Mouse (Mus musculus) frontal cortex, postnatal 36 days (tissue): ENCODE results near the gene Aldh16a1.
"Not testable (repeated sequence)": the region's sequence is repeated elsewhere in the genome, so short reads cannot be mapped to it uniquely, and the experiment has no call there.

ENCODE experiments used
- DNase-seq, 2 experiments: peaks; one replicate each; pipeline ENCODE4 v3.0.0; 2022; ENCODE audit warnings: low spot score in 2 of 2

The Aldh16a1 gene

GRCm38 (mm10) chr7:45179469-45179868 is 25.1 kb upstream of the Aldh16a1 start, which contains the start of gene Gfy:
Gfy (minus strand) TSS chr7:45179569.
- no peak for DNase-seq

GRCm38 (mm10) chr7:45178550-45178949 is 24.2 kb upstream of the Aldh16a1 start:
- DNase-seq: no peak

DNA sequence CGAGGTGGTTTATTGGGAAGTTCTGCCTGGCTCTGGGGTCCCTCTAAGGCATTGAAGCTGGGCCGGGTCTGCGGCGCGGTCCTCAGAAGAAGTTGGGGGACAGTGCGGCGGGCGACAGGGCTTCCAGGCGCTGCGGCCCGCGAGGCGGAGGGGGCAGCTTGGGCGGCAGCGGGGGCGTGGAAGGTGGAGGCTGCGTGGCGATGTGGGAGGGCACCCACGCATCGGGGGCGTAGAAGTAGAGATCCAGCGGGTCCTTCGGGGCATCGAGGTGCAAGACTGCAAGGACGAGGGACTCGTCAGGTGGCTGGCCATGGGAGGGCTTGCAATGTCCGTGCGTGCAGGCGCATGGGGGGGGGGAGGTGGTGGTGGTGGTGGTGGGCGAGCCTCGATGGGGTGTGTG is 22.0 kb upstream of the Aldh16a1 start:
- no peak for DNase-seq

DNA sequence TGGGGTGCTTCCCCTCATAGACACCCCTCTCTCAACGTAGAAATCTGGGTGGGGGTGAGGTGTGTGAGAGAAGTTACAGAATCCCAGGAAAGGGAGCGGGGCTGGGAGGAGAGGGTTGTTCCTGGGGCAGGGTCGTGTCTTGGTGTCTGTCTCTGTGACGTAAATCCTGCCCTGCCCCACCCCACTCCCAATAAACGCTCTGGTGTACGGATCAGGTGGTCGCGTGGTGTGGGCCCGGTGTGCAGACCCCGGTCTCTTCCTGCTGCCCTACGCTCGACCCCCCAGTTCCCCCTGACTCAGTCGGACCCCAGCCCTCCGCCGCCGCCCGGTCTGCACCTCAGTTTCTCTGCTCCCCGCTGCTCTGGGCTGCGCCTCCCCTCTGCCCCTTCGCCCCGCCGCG is 21.5 kb upstream of the Aldh16a1 start:
- DNase-seq: no peak

DNA sequence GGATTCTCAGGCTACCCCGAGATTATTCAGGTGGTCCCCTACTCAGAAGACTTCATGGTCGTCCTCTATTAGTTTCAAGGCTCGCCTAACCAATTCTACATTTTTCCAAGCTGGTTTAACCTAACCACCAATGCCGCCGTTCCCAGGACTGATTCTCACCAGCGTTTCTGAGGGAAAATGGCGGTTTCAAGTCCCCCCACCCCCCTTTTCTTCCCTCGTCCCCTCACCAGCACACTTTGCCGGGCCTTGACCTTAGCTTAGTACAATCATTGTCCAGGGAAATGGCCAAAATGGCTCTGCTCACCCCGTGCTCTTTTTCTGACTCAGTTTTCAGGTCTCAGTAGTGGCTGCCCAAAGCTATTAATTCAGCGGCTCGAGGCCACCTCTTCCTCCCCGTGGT is 21.0 kb upstream of the Aldh16a1 start:
- DNase-seq: no peak

DNA sequence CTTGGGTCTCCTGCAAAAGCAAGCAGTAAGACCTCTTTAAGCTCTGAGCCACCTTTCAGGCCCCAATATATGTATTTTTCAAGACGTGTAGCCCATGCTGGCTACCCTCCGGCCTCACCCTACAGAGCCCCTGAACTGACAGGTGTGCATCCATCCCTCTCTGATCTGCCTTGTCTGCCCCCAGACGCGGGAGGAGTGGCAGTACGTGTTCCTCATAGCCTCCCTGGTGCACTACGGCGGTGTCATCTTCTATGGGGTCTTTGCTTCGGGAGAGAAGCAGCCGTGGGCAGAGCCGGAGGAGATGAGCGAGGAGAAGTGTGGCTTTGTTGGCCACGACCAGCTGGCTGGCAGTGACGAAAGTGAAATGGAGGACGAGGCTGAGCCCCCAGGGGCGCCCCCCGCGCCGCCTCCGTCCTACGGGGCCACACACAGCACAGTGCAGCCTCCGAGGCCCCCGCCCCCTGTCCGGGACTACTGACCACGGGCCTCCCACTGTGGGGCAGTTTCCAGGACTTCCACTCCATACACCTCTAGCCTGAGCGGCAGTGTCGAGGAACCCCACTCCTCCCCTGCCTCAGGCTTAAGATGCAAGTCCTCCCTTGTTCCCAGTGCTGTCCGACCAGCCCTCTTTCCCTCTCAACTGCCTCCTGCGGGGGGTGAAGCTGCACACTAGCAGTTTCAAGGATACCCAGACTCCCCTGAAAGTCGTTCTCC is 20.3 kb upstream of the Aldh16a1 start:
- DNase-seq: no peak

DNA sequence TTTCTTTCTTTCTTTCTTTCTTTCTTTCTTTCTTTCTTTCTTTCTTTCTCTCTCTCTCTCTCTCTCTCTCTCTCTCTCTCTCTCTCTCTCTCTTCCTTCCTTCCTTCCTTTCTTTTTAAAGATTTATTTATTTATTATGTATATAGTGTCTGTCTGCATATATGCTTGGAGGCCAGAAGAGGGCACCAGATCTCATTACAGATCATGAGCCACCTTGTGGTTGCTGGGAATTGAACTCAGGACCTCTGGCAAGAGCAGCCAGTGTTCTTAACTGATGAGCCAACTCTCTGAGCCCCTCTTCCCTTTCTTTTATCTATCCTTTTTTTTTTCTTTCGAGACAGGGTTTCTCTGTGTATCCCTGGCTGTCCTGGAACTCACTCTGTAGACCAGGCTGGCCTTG is 19.4 kb upstream of the Aldh16a1 start:
- not testable (repeated sequence) for DNase-seq

DNA sequence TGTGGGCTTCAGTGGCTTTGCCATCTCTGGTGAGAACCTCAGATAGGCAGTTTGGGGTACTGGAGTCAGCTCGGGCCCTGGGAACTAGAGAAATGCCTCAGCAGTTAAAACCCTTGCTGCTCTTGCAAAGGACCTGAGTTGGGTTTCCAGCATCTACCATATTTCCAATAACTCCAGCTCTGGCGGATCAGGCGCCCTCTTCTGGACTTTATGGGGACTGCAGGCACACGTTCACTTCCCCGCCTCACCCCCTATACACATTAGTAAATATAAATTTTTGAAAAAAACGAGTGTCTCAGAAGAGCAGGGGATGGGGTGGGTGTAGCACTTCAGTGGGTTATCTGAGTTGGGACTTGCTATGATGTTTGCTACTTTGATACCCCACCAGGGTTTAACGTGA is 18.6 kb upstream of the Aldh16a1 start:
- DNase-seq: no peak

DNA sequence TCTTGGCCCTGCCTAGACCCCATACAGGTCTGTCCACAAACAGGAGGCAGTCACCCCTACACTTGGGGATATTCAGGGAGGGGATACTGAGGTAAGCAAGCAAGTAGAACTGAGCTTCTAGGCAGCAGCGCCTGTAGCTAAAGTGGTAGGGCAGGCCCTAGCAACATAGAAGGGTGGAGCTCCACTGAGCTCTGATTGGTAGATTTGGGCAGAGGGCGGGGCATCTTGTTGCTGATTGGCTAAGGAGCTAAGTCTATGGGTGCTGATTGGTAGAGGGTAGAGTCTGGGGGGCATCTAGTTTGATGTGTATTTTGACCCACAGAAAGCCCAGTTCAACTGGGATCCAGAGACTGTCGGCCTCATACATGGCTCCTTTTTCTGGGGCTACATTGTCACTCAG is 15.1 kb upstream of the Aldh16a1 start:
- peak in 1 of 2 experiments; percentile 80 for DNase-seq

- DNase-seq: no peak
Observed at GRCm38 (mm10) chr7:45168656-45169055, 14.3 kb upstream of the Aldh16a1 start.

- peak in 1 of 2 experiments; percentile 72 for DNase-seq
Observed at GRCm38 (mm10) chr7:45167761-45168445, 13.5 kb upstream of the Aldh16a1 start.

GRCm38 (mm10) chr7:45166950-45167401 is 12.6 kb upstream of the Aldh16a1 start:
- no peak for DNase-seq

GRCm38 (mm10) chr7:45165701-45166100 is 11.3 kb upstream of the Aldh16a1 start:
- no peak for DNase-seq

DNA sequence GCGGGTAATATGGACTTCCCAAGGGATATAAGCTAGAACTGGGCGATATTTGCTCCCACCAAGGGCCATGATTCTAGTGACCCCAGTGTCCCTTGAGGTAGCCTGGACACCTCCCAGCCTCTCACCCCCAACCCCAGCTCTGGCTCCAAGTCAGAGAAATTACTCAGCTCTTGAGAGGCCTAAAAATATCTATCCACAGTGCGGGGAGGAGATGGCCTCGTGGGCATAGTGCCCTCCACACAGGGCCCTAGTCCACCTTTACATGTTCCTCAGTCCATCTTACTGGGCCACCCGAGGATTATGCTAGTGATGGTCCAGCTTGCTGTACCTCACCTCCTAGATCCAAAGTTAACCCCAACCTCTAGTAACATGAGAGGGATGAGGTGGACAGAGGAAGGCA is 10.4 kb upstream of the Aldh16a1 start:
- no peak for DNase-seq

GRCm38 (mm10) chr7:45163735-45164490 is 9.5 kb upstream of the Aldh16a1 start, which contains the start of gene Slc17a7:
Slc17a7 (plus strand) TSS chr7:45163949.
- no peak for DNase-seq

GRCm38 (mm10) chr7:45162996-45163615 is 8.7 kb upstream of the Aldh16a1 start:
- DNase-seq: no peak

DNA sequence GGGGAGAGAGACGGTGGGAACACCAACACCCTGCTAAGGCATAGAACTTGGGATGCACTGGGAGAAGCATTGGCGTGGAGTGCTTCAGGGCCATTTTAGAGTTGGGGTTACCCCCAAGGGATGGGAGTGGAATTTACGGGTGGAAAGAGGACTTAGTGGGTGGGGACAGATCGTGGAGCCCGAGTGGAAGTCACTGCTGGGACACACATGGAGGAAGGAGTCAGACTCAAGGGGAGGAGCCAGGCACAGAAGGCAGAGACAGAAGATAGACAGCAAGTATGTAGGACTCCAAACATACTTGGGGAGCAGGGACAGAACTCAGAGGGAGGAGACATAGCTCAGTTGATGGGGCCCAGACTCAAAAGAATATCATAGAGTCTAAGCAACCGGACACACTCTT is 8.2 kb upstream of the Aldh16a1 start:
- DNase-seq: peak in 1 of 2 experiments; percentile 67

GRCm38 (mm10) chr7:45161612-45162473 is 7.5 kb upstream of the Aldh16a1 start:
- DNase-seq: peak; percentile 96 to 97

GRCm38 (mm10) chr7:45160866-45161265 is 6.5 kb upstream of the Aldh16a1 start:
- no peak for DNase-seq

- DNase-seq: no peak
Observed at GRCm38 (mm10) chr7:45160316-45160800, 6.0 kb upstream of the Aldh16a1 start.

- DNase-seq: no peak
Observed at GRCm38 (mm10) chr7:45158991-45159390, 4.6 kb upstream of the Aldh16a1 start.
